Mouse (Mus musculus) ES-Bruce4 (cell line): ENCODE data around the gene Fgd2. TPM values are rescaled to one million over a fixed set of nuclear protein-coding genes. Genes with fewer than 3 reads are reported as not detected.

Source experiments
- H3K27ac ChIP-seq: 2 replicates; pipeline ENCODE4 v1.5.1; 2012; ENCODE audit warnings: low read length, inconsistent platforms; ENCODE audit not compliant: insufficient read depth
- H3K27me3 ChIP-seq: 2 replicates; pipeline ENCODE4 v1.6.1; 2012; ENCODE audit warnings: mild to moderate bottlenecking, low read length, inconsistent platforms; ENCODE audit not compliant: control insufficient read depth, poor library complexity, insufficient read depth, severe bottlenecking
- H3K36me3 ChIP-seq: 2 replicates; pipeline ENCODE4 v1.6.1; 2012; ENCODE audit warnings: inconsistent platforms, mild to moderate bottlenecking, low read length, moderate library complexity; ENCODE audit not compliant: control insufficient read depth, poor library complexity, insufficient read depth, severe bottlenecking
- H3K4me1 ChIP-seq: one replicate; pipeline ENCODE4 v1.8.1; 2011; ENCODE audit warnings: low read length; ENCODE audit not compliant: control insufficient read depth, insufficient read depth
- H3K4me3 ChIP-seq: 2 replicates; pipeline ENCODE4 v1.5.1; 2011; ENCODE audit warnings: low read depth, mild to moderate bottlenecking, low read length
- H3K9ac ChIP-seq: 2 replicates; pipeline ENCODE4 v1.6.1; 2012; ENCODE audit warnings: low read depth, mild to moderate bottlenecking, inconsistent platforms; ENCODE audit not compliant: poor library complexity, severe bottlenecking
- H3K9me3 ChIP-seq: replicated peaks from 2 replicates; pipeline ENCODE4 v1.6.1; 2012; ENCODE audit warnings: mild to moderate bottlenecking, low read length, inconsistent platforms; ENCODE audit not compliant: control insufficient read depth, poor library complexity, insufficient read depth, severe bottlenecking
- CTCF ChIP-seq: IDR thresholded peaks from one replicate; pipeline ENCODE4 v1.8.1; 2011; ENCODE audit warnings: low read depth, low read length
- EP300 ChIP-seq: IDR thresholded peaks from 2 replicates; pipeline ENCODE4 v1.6.1; 2011; ENCODE audit warnings: low read depth, low read length; ENCODE audit not compliant: insufficient read depth
- POLR2A ChIP-seq: IDR thresholded peaks from one replicate; pipeline ENCODE4 v1.8.1; 2011; ENCODE audit warnings: low read length; ENCODE audit not compliant: insufficient read depth
- polyA plus RNA-seq: library from polyadenylated mRNA; stranded (reverse); fragments of >200 nt; gene quantifications from 2 replicates; pipeline ENCODE4 v1.2.4, GENCODE M21; 2011; ENCODE audit warnings: low read depth; ENCODE audit not compliant: missing spikeins, insufficient read depth, insufficient read length

The Fgd2 gene
- polyA plus RNA-seq, 1 experiment = 5.1 TPM

DNA sequence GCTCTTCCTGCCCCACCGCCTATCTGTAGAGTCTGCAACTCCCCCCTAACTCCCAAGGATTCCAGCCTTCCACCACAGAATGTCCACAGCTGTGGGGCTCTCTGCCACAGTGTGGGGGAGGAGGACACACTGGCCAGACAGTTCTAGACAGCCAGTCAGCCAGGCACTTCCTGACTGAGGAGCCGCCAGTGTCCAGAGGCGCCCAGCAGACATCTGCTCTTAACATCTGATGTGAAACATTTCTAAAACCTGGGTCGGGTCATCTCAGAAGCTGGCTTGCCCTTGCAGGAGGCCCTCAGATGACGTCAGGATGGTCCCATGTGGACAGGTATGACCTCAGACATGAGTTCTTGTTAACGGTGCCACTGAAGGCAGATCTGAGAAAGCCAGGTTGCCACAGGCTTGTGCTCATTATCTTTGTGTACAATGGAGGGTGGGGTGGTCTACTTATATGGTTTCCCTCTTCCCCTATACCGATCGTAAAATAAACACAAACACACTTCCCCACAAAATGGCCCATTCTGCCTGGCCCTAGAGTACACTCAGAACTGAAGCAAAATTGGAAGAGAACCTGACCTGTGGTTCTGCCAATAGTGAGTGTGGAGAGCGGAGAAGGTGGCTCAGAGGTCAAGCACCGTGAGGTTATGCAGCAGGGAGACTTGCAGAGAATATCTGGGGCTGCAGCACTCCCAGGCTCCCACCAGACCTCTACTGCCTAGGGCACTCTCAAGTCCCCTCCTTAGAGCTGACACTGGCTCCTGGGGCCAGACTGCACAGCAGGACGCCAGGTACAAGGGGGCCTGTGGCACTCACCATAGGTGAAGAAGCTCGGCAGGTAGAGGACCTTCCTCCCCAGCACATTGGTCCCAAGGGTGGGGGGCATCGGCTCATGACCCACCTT lies 18.5 kb upstream of the Fgd2 start:
- peak overlapping the region; percentile 1; the same call in 1 of the 2 replicates for H3K4me3 ChIP-seq
- H3K36me3 ChIP-seq = 0 out of 2 replicates have a peak, but pooled peaks cover 2% of the 10 kb centered on the region
- TF ChIP-seq EP300 (no peak), POLR2A (no peak), CTCF (no peak)
- H3K9me3 ChIP-seq = no peaks in the 10 kb centered on the region
- H3K9ac ChIP-seq = no peak overlapping the region
- H3K27ac ChIP-seq = peak overlapping the region; percentile 43
- peaks cover 3% of the 10 kb centered on the region for H3K4me1 ChIP-seq
- H3K27me3 ChIP-seq = no peaks in the 10 kb centered on the region

DNA sequence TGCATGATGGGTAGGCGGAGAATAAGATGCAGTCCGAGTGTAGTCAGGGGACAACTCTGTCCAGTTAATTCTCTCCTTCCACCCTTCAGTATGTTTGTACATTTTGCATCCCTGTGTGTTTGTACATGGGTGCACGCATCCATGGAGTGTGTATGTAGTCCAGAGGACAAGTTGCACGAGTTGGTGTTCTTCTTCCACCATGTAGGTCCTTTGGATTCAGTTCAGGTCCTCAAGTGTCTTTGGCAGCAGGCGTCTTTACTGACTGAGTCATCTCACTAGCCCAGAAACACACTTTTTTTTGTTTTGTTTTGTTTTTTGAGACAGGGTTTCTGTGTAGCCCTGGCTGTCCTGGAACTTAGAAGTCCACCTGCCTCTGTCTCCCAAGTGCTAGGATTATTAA lies 17.5 kb upstream of the Fgd2 start:
- Histone ChIP-seq H3K9ac (no peak overlapping the region), H3K27me3 (no peaks in the 10 kb centered on the region), H3K9me3 (no peaks in the 10 kb centered on the region), H3K4me3 (no peak overlapping the region), H3K4me1 (peaks cover 3% of the 10 kb centered on the region), H3K27ac (no peak overlapping the region), H3K36me3 (0 out of 2 replicates have a peak, but pooled peaks cover 2% of the 10 kb centered on the region)
- TF ChIP-seq POLR2A (no peak), CTCF (no peak), EP300 (no peak)

DNA sequence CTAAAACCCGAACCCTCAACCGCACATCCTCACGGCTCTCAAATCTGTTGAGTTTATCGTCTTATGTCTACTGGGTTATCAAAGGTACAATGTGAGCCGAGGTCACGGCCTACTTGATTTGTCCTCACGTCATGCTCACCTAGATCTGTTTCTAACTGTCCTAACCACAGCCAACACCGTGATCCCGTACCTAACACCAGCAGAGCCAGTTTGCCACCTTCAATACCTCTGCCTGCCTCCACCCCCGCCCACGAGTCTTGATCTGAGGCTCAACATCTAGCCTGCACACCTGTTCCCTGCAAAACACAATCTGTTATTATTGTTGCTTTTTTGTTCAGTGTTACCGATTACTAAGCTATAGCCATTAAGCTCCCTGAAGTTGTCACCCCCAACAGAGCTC lies 15.4 kb upstream of the Fgd2 start:
- Histone ChIP-seq H3K36me3 (0 out of 2 replicates have a peak, but pooled peaks cover 2% of the 10 kb centered on the region), H3K4me1 (peaks cover 3% of the 10 kb centered on the region), H3K27me3 (no peaks in the 10 kb centered on the region)

DNA sequence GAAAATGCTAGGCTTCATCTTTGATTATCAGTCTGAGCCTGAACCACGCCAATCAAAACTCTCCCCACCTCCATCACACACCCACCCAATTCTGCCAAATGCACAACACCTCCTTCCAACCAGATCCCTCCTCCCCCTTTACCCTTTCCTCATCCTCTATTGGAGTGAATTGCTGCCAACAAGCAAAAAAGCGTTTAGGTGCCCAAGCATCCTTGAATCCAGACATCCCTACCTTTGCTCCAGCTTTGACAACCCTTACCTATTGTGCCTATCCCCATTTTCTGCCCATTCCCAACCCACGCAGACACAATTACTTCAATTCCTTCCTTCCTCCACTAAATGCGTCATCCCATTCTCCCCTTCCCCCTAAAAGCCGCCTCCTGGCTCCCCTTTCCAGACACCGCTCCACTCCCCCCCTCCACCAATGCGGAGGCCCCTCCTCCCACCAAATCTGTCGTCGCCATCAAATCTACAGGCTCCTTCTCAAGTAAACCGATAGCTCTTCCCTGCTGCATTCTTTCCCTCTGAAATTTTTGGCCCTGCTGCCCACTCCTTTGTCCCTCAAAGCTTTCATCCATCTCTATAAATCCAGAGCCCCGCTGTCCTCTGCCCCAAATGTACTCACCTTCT lies 14.1 kb upstream of the Fgd2 start:
- Histone ChIP-seq H3K9me3 (no peaks in the 10 kb centered on the region), H3K4me1 (no peaks in the 10 kb centered on the region), H3K4me3 (peak overlapping the region; percentile 95), H3K27ac (no peak overlapping the region), H3K36me3 (0 out of 2 replicates have a peak, but pooled peaks cover 2% of the 10 kb centered on the region), H3K27me3 (no peaks in the 10 kb centered on the region), H3K9ac (peak overlapping the region; percentile 77)
- TF ChIP-seq EP300 = no peak
- TF ChIP-seq CTCF = no peak
- no peak for TF ChIP-seq POLR2A

More for the DNA sequence above, 15.4 kb upstream of the Fgd2 start:
- Histone ChIP-seq H3K4me3 (no peak overlapping the region), H3K9ac (no peak overlapping the region), H3K27ac (no peak overlapping the region), H3K9me3 (no peaks in the 10 kb centered on the region)
- TF ChIP-seq CTCF (no peak), EP300 (no peak), POLR2A (no peak)

DNA sequence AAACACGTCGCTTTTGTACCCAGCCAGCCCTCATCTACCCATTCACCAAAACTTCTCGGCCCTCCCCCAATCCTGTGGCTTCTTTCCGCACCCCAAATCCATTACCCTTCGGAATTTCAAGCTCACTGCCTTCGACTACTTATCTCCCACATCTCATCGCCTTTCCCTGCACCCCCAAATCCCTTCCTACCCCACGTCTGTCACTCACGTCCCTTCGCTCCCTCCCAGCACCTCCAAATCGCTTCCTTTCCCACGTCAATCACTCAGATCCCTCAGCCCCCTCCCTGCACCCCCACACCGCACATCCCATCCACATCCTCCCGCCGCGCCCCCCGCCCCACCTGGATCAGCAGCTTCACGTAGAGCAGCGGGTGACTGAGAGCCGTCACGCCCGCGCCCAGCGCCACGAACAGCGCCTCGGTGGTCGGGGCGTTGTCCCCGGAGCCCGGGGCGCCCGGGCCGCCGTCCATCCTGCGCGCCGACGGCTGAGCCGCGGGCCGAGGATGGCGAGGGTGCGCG lies 13.5 kb upstream of the Fgd2 start:
- TF ChIP-seq EP300 (no peak), CTCF (no peak), POLR2A (no peak)
- peak overlapping the region; percentile 77 for H3K9ac ChIP-seq
- 0 out of 2 replicates have a peak, but pooled peaks cover 2% of the 10 kb centered on the region for H3K36me3 ChIP-seq
- H3K4me1 ChIP-seq = no peaks in the 10 kb centered on the region
- no peaks in the 10 kb centered on the region for H3K9me3 ChIP-seq
- peak overlapping the region; percentile 95 for H3K4me3 ChIP-seq
- no peak overlapping the region for H3K27ac ChIP-seq
- no peaks in the 10 kb centered on the region for H3K27me3 ChIP-seq
